Mouse (Mus musculus) hindbrain, embryonic 10.5 days (tissue): ENCODE data around the gene Drap1. TPM values are rescaled to one million over a fixed set of nuclear protein-coding genes. Genes with fewer than 3 reads are reported as not detected.

Source experiments
- DNase-seq: peaks from one replicate; pipeline ENCODE4 v3.0.0-alpha.2; 2017; ENCODE audit warnings: low spot score
- H3K27ac ChIP-seq: fragments of 300-500 bp; sonication (generic); 2 replicates; pipeline ENCODE4 v1.5.1; 2016; ENCODE audit warnings: mild to moderate bottlenecking, moderate library complexity
- H3K27me3 ChIP-seq: fragments of 300-500 bp; sonication (generic); 2 replicates; pipeline ENCODE4 v1.6.1; 2016; ENCODE audit warnings: mild to moderate bottlenecking; ENCODE audit not compliant: poor library complexity, insufficient read depth, severe bottlenecking
- H3K36me3 ChIP-seq: fragments of 300-500 bp; sonication (generic); 2 replicates; pipeline ENCODE4 v1.6.1; 2016; ENCODE audit warnings: mild to moderate bottlenecking, moderate library complexity
- H3K4me1 ChIP-seq: fragments of 300-500 bp; sonication (generic); replicated peaks from 2 replicates; pipeline ENCODE4 v1.6.1; 2016; ENCODE audit warnings: mild to moderate bottlenecking
- H3K4me3 ChIP-seq: fragments of 300-500 bp; sonication (generic); 2 replicates; pipeline ENCODE4 v1.5.1; 2016; ENCODE audit warnings: mild to moderate bottlenecking, moderate library complexity
- H3K9me3 ChIP-seq: fragments of 300-500 bp; sonication (generic); 2 replicates; pipeline ENCODE4 v1.6.1; 2016; ENCODE audit warnings: mild to moderate bottlenecking, moderate library complexity
- WGBS: fragments of 180-500 bp; shearing (Covaris S2); methylation state at CpG from one replicate; pipeline ENCODE4 v1.1.7; 2016; 5-methylcytosine and 5-hydroxymethylcytosine counted together
- polyA plus RNA-seq: library from polyadenylated mRNA; unstranded; fragments of >200 nt; fragmentation: Nextera tagmentation; extraction: Ambion mirVana; gene quantifications from 2 replicates; pipeline ENCODE4 v1.2.1, GENCODE M21; 2016

Drap1 gene
- polyA plus RNA-seq, 1 experiment from 2014 or later = 271 TPM

DNA sequence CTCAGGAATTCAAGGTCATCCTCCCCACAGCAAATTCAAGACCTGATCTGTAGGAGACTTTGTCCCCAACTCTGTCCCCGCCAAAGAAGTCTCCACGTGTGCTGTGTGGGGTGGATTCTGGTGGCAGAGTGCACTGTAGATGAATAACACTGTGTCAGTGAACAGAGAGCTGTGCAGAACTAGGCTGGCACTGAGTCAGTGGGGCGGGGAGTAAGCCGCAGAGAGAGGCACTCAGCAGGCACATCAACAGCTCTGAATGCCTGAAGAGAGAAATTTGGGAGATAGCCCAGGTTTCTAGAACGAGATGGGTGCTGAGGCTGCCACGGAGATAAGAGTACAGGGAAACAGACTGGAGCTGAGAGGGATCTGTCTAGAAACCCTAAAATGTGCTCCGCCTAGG is 34.2 kb upstream of the Drap1 start:
- no peak overlapping the region for H3K4me3 ChIP-seq
- peaks cover 29% of the 10 kb centered on the region for H3K36me3 ChIP-seq
- no peak overlapping the region for H3K27ac ChIP-seq
- 71% methylated on average over 7 of the region's 7 CpGs for WGBS
- H3K4me1 ChIP-seq = peaks cover 59% of the 10 kb centered on the region
- DNase-seq = no peak
- H3K9me3 ChIP-seq = no peaks in the 10 kb centered on the region
- H3K27me3 ChIP-seq = peaks cover 22% of the 10 kb centered on the region

DNA sequence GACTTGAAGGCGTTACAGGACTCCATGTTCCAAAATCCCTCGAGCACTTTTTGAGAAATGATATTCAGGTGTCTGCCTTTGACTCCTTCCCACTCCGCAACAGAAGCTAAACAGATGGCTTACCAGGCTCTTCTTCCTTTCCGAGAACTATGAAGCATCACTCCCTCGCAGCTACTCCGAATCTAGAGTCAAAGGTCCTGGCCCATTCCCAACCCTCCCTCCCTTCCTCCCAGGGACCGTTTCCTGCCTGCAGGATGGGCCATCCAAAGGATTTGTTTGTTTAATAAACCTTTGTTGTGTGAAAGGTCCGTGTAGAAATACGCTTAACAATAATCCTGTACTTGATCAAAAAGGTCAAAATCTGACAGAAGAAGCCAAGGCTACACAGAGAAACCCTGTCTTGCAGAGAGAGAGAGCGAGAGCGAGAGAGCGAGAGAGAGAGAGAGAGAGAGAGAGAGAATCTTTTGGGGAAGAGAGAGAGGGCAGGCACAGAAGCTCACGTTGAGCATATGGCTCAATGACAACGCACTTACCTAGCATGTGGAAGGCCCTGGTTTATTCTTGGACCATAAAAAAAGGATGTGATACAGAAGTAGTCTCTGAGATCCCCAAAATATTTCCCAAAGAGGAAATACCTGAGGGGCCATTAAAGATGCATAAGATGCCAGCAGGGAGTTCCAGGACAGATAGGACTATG is 33.1 kb upstream of the Drap1 start, which contains the start of gene Ccdc85b:
Ccdc85b (minus strand) TSS at position 149 of the 697 bp plus-strand sequence.
- no peak for DNase-seq
- Histone ChIP-seq H3K27me3 (peaks cover 22% of the 10 kb centered on the region), H3K9me3 (no peaks in the 10 kb centered on the region), H3K36me3 (peaks cover 23% of the 10 kb centered on the region), H3K27ac (peak within 1 kb of the TSS; percentile 93), H3K4me3 (peak within 1 kb of the TSS; percentile 92), H3K4me1 (peaks cover 54% of the 10 kb centered on the region)
- 20% methylated on average over 14 of the region's 14 CpGs for WGBS

DNA sequence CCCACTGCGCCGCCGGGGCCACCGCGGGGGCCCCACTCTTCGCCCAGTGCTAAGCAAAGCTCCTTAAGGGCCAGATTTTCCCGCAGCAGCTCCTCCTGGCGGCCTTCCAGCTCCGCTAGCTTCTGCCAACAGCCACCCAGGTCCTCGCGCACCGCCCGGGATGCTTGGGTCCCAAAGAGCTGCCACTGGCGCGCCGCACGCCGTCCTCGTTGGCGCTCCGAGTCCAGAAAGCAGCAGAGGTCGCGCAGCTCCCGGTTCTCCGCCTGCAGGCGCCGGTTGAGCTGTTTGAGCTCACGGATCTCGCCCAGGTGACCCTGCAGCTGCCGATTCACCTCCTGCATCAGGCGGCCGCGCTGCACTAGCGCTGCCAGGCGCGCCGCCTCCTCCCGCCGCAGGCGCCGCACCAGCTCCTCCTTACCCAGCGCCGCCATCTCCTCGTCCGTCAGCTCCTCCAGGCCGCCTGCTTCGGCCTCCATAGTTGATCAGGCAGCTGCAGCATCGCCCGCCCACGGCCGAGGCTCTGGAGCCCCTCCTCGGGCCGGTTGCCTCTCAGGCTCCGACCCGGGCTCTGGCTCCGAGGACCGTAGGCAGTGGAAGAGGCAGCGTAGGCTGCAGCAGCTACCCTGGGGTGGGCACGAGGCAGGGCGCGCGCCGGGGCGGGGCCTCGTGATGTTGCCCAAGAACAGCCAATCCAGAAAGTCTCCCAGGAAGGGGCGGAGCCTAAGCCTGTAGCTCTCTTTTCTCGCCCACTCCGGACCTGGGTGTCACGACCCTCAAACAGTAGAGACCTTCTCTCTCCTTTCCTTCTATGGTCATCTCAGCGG is 32.4 kb upstream of the Drap1 start:
- Histone ChIP-seq H3K4me1 (peaks cover 54% of the 10 kb centered on the region), H3K4me3 (peak overlapping the region; percentile 92), H3K9me3 (no peaks in the 10 kb centered on the region), H3K27me3 (peaks cover 22% of the 10 kb centered on the region), H3K36me3 (peaks cover 16% of the 10 kb centered on the region), H3K27ac (peak overlapping the region; percentile 93)
- WGBS = under 1% methylated on average over 70 of the region's 70 CpGs
- peak; percentile 95 for DNase-seq

DNA sequence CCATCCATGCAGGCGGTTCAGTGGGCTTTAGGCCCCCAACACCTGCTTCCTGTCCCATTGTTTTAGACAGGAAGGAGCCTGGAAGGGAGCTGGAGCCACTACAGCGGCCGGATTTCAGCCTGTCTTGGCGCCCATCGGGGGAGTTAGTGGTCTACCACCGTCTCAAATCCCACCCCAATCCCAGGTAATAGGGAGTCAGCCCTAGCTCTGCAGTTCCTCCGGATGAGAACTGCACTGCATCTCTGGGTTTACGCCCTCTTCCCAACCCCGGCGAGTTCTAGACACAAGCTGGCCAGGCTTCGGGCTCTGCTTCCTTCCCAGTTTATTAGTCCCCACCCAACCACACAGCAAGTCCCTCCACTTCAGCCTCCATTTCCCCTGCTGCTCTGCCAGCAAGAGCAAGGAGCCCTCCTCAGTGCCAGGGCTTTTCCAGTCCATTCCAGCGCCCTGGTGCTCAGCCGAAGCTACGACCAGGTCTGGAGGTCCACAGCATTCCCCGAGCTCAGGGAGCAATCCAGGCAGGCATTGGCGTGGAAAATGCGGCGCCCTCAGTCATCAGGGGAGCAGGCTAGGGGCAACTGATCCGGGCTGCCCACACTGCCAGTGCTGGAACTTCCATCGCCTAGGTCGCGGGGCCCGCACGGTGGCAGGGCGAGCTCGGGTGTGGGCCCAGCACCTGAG is 31.6 kb upstream of the Drap1 start:
- Histone ChIP-seq H3K27ac (peak overlapping the region; percentile 93), H3K4me1 (peaks cover 52% of the 10 kb centered on the region), H3K27me3 (peaks cover 27% of the 10 kb centered on the region), H3K9me3 (no peaks in the 10 kb centered on the region), H3K4me3 (peak overlapping the region; percentile 92), H3K36me3 (peaks cover 16% of the 10 kb centered on the region)
- DNase-seq = no peak
- 4% methylated on average over 26 of the region's 26 CpGs for WGBS

DNA sequence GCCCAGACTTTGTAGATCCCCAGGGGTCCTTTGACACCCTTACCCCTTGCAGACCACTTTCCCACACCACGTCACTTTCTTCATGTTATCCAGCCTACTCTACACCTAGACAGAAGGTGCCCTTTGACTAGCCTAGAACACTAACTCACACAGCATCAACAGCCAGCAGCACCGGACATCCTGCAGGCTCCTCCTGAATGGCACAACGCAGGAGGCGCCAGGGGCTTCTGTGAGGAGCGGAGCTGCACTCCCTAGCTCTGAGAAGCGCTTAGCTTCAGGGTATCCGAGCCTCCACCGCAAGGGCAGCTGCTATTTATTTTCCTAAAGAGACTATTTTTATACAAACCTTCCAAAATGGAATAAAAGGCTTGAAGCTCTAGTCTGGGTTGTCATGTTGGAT is 30.8 kb upstream of the Drap1 start:
- WGBS = 64% methylated on average over 8 of the region's 8 CpGs
- Histone ChIP-seq H3K27ac (0 out of 2 replicates have a peak overlapping the region, but pooled peaks have one; percentile 93), H3K27me3 (peaks cover 36% of the 10 kb centered on the region)

DNA sequence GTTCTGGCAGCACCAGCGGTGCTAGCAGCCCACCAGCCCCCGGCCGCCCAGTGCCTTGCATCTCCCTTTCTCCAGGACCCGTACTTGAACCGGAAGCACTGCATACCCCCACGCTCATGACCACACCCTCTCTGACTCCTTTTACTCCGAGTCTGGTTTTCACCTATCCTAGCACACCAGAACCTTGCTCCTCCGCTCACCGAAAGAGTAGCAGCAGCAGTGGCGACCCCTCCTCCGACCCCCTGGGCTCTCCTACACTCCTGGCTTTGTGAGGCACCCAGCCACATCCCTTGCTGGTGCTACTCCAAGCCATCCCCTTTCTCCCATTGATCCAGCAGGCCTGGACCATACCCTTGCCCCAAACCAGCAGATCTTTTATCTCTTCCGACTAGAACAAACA is 30.3 kb upstream of the Drap1 start:
- Histone ChIP-seq H3K9me3 (no peaks in the 10 kb centered on the region), H3K36me3 (peaks cover 16% of the 10 kb centered on the region), H3K27me3 (peaks cover 41% of the 10 kb centered on the region), H3K27ac (no peak overlapping the region), H3K4me3 (peak overlapping the region; percentile 92; the same call in 1 of the 2 replicates), H3K4me1 (peaks cover 44% of the 10 kb centered on the region)
- WGBS = 88% methylated on average over 12 of the region's 12 CpGs
- DNase-seq = no peak

More for the DNA sequence above, 30.8 kb upstream of the Drap1 start:
- peaks cover 16% of the 10 kb centered on the region for H3K36me3 ChIP-seq
- peak overlapping the region; percentile 92 for H3K4me3 ChIP-seq
- no peak for DNase-seq
- H3K4me1 ChIP-seq = peaks cover 46% of the 10 kb centered on the region
- no peaks in the 10 kb centered on the region for H3K9me3 ChIP-seq

DNA sequence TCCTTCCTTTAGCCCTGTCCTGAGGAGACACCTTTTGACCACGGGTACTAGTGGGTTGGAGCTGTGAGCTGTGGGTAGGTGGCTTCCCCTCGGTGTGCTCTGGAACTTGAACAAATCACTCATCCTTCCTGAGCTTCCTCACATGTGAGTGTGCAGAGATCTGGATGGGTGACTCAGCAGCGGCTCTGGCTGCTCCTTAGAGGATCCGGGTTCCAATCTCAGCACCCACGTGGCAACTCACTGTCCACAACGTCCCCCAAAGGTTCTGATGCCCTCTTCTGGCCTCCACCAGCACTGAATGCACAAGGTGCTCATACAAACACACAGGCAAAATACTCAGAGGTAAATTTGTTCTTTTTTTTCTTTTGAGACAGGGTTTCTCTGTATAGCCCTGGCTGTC is 27.0 kb upstream of the Drap1 start:
- Histone ChIP-seq H3K27me3 (peaks cover 57% of the 10 kb centered on the region), H3K4me1 (peaks cover 45% of the 10 kb centered on the region), H3K27ac (no peak overlapping the region), H3K36me3 (peaks cover 16% of the 10 kb centered on the region), H3K9me3 (peaks cover 6% of the 10 kb centered on the region), H3K4me3 (no peak overlapping the region)
- WGBS = 80% methylated on average over 6 of the region's 6 CpGs
- DNase-seq = no peak

DNA sequence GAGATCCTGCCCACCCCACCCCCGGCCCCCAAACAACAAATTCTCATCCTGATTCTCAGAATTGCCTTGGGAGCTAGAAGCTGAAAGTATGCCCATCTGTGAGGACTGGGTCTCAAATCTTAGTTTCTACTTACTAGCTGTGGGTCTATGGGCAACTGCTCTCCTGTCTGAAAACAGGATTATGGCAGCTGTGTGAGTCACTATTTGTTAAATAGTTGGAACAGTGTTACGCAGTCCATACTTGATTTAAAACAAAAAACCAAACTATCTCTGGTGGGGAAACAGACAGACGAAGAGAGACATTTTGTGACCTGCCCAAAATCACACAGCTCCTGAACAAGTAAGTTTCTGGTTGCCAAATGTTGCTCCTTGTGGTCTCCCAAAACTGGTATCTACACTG is 24.9 kb upstream of the Drap1 start:
- Histone ChIP-seq H3K4me1 (peaks cover 28% of the 10 kb centered on the region), H3K27me3 (peaks cover 72% of the 10 kb centered on the region), H3K4me3 (no peak overlapping the region), H3K27ac (no peak overlapping the region), H3K9me3 (peaks cover 6% of the 10 kb centered on the region), H3K36me3 (peaks cover 11% of the 10 kb centered on the region)
- WGBS = 89% methylated on average over 3 of the region's 3 CpGs
- DNase-seq = no peak

DNA sequence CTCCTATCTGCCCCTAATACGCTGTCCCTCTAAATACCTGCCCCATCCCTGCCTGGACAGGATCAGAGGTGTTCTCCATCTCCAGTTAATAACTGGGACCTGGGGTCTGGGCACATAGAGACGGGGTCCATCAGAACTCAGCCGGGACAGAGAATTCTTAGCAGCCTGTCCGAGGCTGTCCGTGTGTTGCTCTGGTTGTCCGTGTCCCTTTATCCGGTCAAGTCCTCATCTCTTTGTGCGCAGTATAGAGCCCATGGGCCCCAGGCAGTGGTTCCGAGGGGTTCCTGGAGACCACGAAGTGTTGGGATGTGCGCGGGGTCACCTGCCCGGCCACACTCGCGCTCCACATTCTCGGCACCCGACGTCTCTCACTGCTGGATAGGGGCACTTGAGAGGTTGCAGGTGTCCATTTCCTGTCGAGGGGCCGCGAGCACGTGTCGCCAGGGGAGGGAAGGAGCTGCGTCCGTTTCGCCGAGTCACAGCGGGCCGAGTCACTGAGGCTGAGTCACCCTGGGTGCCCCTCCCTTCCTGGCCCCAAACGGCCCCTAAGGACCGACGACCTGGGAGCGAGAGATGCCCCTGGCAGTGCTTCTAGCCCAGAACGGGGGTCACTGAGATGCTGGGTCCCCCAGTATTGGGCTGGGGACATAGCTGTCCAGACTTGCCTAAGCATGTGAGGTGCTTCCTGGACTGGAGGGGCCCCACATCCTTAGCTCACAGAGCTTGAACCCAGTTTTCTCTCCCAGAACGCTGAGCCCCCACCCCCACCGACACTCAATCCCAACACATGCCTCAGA is 23.8 kb upstream of the Drap1 start:
- peak overlapping the region; percentile 62 for H3K4me3 ChIP-seq
- 7% methylated on average over 36 of the region's 36 CpGs for WGBS
- H3K4me1 ChIP-seq = peaks cover 24% of the 10 kb centered on the region
- no peak for DNase-seq
- H3K27ac ChIP-seq = no peak overlapping the region
- peaks cover 83% of the 10 kb centered on the region for H3K27me3 ChIP-seq
- peaks cover 6% of the 10 kb centered on the region for H3K9me3 ChIP-seq
- 0 out of 2 replicates have a peak, but pooled peaks cover under 1% of the 10 kb centered on the region for H3K36me3 ChIP-seq

DNA sequence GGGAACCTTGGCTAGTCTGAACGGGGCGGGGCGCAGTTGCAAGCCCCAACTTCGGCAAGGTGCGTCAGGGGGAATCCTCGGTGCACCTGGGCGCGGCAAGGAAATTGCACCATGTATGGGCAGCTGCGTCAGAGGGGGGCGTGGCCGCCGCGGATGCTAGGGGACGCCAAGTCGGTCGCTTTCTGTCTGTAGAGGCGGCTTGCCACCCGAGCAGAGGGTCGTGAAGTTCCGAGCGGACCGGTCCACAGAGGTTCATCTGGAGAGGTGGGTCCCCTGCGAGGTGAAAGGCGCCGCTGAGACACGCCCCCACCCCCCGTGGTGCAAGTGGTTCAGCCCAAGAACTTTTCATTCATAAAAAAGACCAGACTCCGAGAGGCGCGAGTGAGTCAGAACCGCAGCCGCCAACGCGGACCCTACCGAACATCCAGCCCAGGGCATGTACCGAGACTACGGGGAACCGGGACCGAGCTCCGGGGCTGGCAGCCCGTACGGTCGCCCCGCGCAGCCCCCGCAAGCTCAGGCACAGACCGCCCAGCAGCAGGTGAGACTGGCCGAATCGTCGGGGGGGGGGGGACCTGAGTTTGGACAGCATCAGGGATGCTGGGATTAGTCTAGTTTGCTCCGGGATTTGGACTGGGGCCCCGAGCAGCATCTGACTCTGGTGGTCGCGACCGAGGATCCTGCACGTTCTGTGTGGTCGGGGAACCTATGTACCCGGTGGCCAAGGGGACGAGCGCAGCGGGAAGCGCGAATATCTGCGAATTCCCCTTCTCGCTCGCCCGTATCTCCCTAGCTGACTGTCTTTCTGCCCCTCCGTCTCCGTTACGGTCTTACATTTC is 23.0 kb upstream of the Drap1 start, which contains the start of gene Fosl1:
Fosl1 (plus strand) TSS at position 33 of the 839 bp plus-strand sequence.
- peaks cover 83% of the 10 kb centered on the region for H3K27me3 ChIP-seq
- DNase-seq = peak; percentile 62

DNA sequence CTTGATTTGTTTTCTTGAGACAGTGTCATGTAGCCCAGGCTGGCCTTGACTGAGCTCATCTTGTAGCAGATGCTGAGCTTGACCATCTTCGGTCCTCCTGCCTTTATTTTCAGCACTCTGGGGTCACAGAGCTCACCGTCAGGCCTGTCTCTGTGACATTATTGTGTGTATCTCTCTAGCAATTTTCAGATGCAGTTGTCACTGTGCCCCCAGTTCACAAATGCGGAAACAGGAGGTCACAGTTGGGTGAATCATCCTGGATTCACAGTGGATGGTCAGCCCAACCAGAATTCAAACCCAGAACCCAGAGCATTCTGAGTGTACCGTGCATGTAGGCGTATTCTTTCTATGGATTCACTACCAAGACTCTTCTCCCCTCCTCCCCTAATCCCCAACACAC is 21.0 kb upstream of the Drap1 start:
- no peaks in the 10 kb centered on the region for H3K36me3 ChIP-seq
- WGBS = 87% methylated on average over 5 of the region's 5 CpGs
- H3K4me3 ChIP-seq = no peak overlapping the region
- H3K9me3 ChIP-seq = peaks cover 6% of the 10 kb centered on the region
- H3K4me1 ChIP-seq = peaks cover 24% of the 10 kb centered on the region
- DNase-seq = no peak
- H3K27me3 ChIP-seq = peaks cover 72% of the 10 kb centered on the region
- no peak overlapping the region for H3K27ac ChIP-seq

More for the DNA sequence above, 23.0 kb upstream of the Drap1 start, which contains the start of gene Fosl1:
- peaks cover 6% of the 10 kb centered on the region for H3K9me3 ChIP-seq
- H3K4me3 ChIP-seq = peak within 1 kb of the TSS; percentile 62
- H3K27ac ChIP-seq = no peak within 1 kb of the TSS
- peaks cover 24% of the 10 kb centered on the region for H3K4me1 ChIP-seq
- no peaks in the 10 kb centered on the region for H3K36me3 ChIP-seq
- WGBS = 2% methylated on average over 70 of the region's 70 CpGs
